ENCODE assay signal across 9 mouse cellular contexts in the genomic region with DNA sequence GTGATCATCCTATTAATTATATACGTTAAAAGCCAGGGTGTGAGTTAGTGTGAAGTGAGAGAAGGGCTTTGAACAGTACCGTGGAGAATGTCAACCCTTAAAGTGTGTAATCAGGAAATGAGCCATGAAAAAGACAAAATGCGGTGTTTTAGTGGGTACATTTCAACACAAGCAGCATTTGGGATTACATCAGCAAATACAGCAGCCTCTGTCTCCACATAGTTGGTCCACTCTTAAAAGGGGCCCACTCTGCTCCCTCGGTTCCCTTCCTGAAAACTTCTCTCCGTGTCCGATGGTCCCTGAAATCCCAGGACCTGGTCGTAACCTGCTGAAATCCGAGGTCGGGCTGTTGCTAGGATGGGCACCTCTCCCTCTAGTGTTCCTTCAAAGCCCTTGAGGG. TPM values are rescaled to one million over a fixed set of nuclear protein-coding genes. Genes with fewer than 3 reads are reported as not detected.
DNase-seq lines count a peak whose midpoint lies in the region; ATAC-seq and TF ChIP-seq lines count a peak whose summit lies in the region.
"Had no signal": no experiment of that assay in that cellular context is flagged by ENCODE, and none has a peak within 500 bp of the region (broad histone marks: within the 10 kb centered on the region; RNA-seq: fewer than 3 reads in every experiment).

No protein-coding gene starts in this region.

- DNase-seq in kidney, adult 9 months, result no peak
- peak; percentile 13 for DNase-seq in c-Kit-positive CD71-positive TER-119-negative erythroid progenitor cells, embryonic 14.5 days (ENCODE audit: low read depth)
- no peak for DNase-seq in hindbrain, postnatal 0 days (ENCODE audit: low spot score)
- no peak for DNase-seq in left cerebral cortex, postnatal 36 days (ENCODE audit: low spot score in 2 of 2)
- no peak for DNase-seq in cerebellum, adult 8-10 months
- no peak for DNase-seq in thymus, postnatal 36 days

- peaks cover 12% of the 10 kb centered on the region for H3K36me3 ChIP-seq in kidney, embryonic 14.5 days (ENCODE audit: control insufficient read depth, insufficient read depth, low read length)
- H3K36me3 ChIP-seq in hindbrain, postnatal 0 days (ENCODE audit: insufficient read depth, low read length), result peaks cover 15% of the 10 kb centered on the region
- H3K36me3 ChIP-seq in midbrain, embryonic 16.5 days (ENCODE audit: control insufficient read depth, insufficient read depth, low read length), result peaks cover 3% of the 10 kb centered on the region; the same call in 1 of the 2 replicates

- H3K4me2 ChIP-seq in kidney, embryonic 14.5 days (replicated peaks; ENCODE audit: low read depth, low read length), result peak overlapping the region; percentile 82
- H3K4me2 ChIP-seq in hindbrain, postnatal 0 days (ENCODE audit: low read depth, low read length), result peak overlapping the region; percentile 81
- H3K4me2 ChIP-seq in midbrain, embryonic 16.5 days (ENCODE audit: low read length), result peak overlapping the region; percentile 92

- intact Hi-C loops in left cerebral cortex, postnatal 36 days (cut with DNase I), result no loop called here

- H3K9ac ChIP-seq in kidney, embryonic 14.5 days (ENCODE audit: low read depth, low read length), result peak overlapping the region; percentile 92
- H3K9ac ChIP-seq in hindbrain, postnatal 0 days (replicated peaks; ENCODE audit: low read length), result peak overlapping the region; percentile 90
- H3K9ac ChIP-seq in midbrain, embryonic 16.5 days (ENCODE audit: low read depth, low read length), result peak overlapping the region; percentile 67

- peak; percentile 9; the same call in 1 of the 2 replicates for TF ChIP-seq CTCF in hindbrain, postnatal 0 days (IDR thresholded peaks at IDR 0.05; ENCODE audit: low read depth)

- peak overlapping the region; percentile 92 for H3K4me3 ChIP-seq in kidney, embryonic 14.5 days (ENCODE audit: low read length)
- H3K4me3 ChIP-seq in hindbrain, postnatal 0 days (ENCODE audit: low read length), result peak overlapping the region; percentile 89
- H3K4me3 ChIP-seq in midbrain, embryonic 16.5 days (ENCODE audit: low read depth, low read length), result peak overlapping the region; percentile 59

- H3K27me3 ChIP-seq in kidney, embryonic 14.5 days (ENCODE audit: control insufficient read depth, insufficient read depth, low read length), result no peaks in the 10 kb centered on the region
- H3K27me3 ChIP-seq in hindbrain, postnatal 0 days (ENCODE audit: insufficient read depth, low read length), result no peaks in the 10 kb centered on the region; the same call in 1 of the 2 replicates
- no peaks in the 10 kb centered on the region for H3K27me3 ChIP-seq in midbrain, embryonic 16.5 days (ENCODE audit: control insufficient read depth, insufficient read depth, low read depth, low read length)

- peak; percentile 3; the same call in 1 of the 2 replicates for ATAC-seq in kidney, embryonic 14.5 days (ENCODE audit: low FRiP score, low TSS enrichment)
- no peak for ATAC-seq in hindbrain, postnatal 0 days
- peak; percentile 5; the same call in 1 of the 2 replicates for ATAC-seq in midbrain, embryonic 16.5 days

- H3K9me3 ChIP-seq in kidney, embryonic 14.5 days (ENCODE audit: control insufficient read depth, low read length), result no peaks in the 10 kb centered on the region
- no peaks in the 10 kb centered on the region for H3K9me3 ChIP-seq in hindbrain, postnatal 0 days (ENCODE audit: low read length)
- H3K9me3 ChIP-seq in midbrain, embryonic 16.5 days (replicated peaks; ENCODE audit: control insufficient read depth, low read length, poor library complexity, severe bottlenecking), result no peaks in the 10 kb centered on the region

- peak overlapping the region; percentile 80 for H3K27ac ChIP-seq in kidney, embryonic 14.5 days (ENCODE audit: low read depth, low read length)
- H3K27ac ChIP-seq in hindbrain, postnatal 0 days, result peak overlapping the region; percentile 86; the same call in 1 of the 2 replicates
- H3K27ac ChIP-seq in midbrain, embryonic 16.5 days (ENCODE audit: low read length), result peak overlapping the region; percentile 41; the same call in 1 of the 2 replicates

- WGBS in kidney, embryonic 14.5 days, result under 1% methylated on average over 9 of the region's 9 CpGs
- under 1% methylated on average over 9 of the region's 9 CpGs for WGBS in hindbrain, postnatal 0 days
- WGBS in midbrain, embryonic 16.5 days, result 1% methylated on average over 9 of the region's 9 CpGs

- H3K4me1 ChIP-seq in kidney, embryonic 14.5 days (ENCODE audit: control insufficient read depth, insufficient read depth, low read length), result peaks cover 8% of the 10 kb centered on the region
- H3K4me1 ChIP-seq in hindbrain, postnatal 0 days (ENCODE audit: insufficient read depth, low read length), result peaks cover 9% of the 10 kb centered on the region
- peaks cover 13% of the 10 kb centered on the region for H3K4me1 ChIP-seq in midbrain, embryonic 16.5 days (ENCODE audit: control insufficient read depth, insufficient read depth, low read length)

RNA-seq across cellular contexts. Expression of a gene that starts 0.7 kb away (rescaled TPM):
- polyA plus RNA-seq in kidney, embryonic 14.5 days (2014; fragmentation: Nextera tagmentation; extraction: Ambion mirVana), result 256 and 266 TPM in 2 replicates
- total RNA-seq in hindbrain, postnatal 0 days (2014; rRNA removed), result 78.8 and 88.6 TPM in 2 replicates
- polyA plus RNA-seq in hindbrain, postnatal 0 days (2015; fragmentation: Nextera tagmentation; extraction: Ambion mirVana), result 184 and 195 TPM in 2 replicates
- 192 and 203 TPM in 2 replicates for polyA plus RNA-seq in midbrain, embryonic 16.5 days (2015; fragmentation: Nextera tagmentation; extraction: Ambion mirVana)
- total RNA-seq in left cerebral cortex, postnatal 36 days (2021), result 10 to 100 TPM; 60.8 to 64.3 TPM

RNA-seq across cellular contexts. Expression of a gene that starts 26.9 kb away (rescaled TPM):
- not detected in 2 replicates for polyA plus RNA-seq in kidney, embryonic 14.5 days (2014; fragmentation: Nextera tagmentation; extraction: Ambion mirVana)
- not detected in 2 replicates for total RNA-seq in hindbrain, postnatal 0 days (2014; rRNA removed)
- polyA plus RNA-seq in hindbrain, postnatal 0 days (2015; fragmentation: Nextera tagmentation; extraction: Ambion mirVana), result not detected in 2 replicates
- not detected in 2 replicates for polyA plus RNA-seq in midbrain, embryonic 16.5 days (2015; fragmentation: Nextera tagmentation; extraction: Ambion mirVana)
- total RNA-seq in left cerebral cortex, postnatal 36 days (2021), result not detected
- total RNA-seq: layer of hippocampus, adult 8-10 months had no signal

RNA-seq across cellular contexts. Expression of a gene that starts 47.1 kb away (rescaled TPM):
- 35.3 and 54.0 TPM in 2 replicates for polyA plus RNA-seq in kidney, embryonic 14.5 days (2014; fragmentation: Nextera tagmentation; extraction: Ambion mirVana)
- 46.3 and 55.0 TPM in 2 replicates for total RNA-seq in hindbrain, postnatal 0 days (2014; rRNA removed)
- polyA plus RNA-seq in hindbrain, postnatal 0 days (2015; fragmentation: Nextera tagmentation; extraction: Ambion mirVana), result 40.6 and 43.6 TPM in 2 replicates
- 49.2 and 50.2 TPM in 2 replicates for polyA plus RNA-seq in midbrain, embryonic 16.5 days (2015; fragmentation: Nextera tagmentation; extraction: Ambion mirVana)
- 10 to 100 TPM; 38.1 to 39.7 TPM for total RNA-seq in left cerebral cortex, postnatal 36 days (2021)
